Mouse (Mus musculus) E14TG2a.4 (cell line): Measurements from ENCODE around the gene Taf6l.

Experiments
- CTCF ChIP-seq: conservative IDR thresholded peaks from 2 replicates; pipeline ENCODE4 v1.5.1; 2014; ENCODE audit warnings: low read length
- NANOG ChIP-seq: IDR thresholded peaks from 2 replicates; pipeline ENCODE4 v1.6.1; 2014; ENCODE audit warnings: borderline replicate concordance, low read length, mixed read lengths
- POU5F1 ChIP-seq: IDR thresholded peaks from 2 replicates; pipeline ENCODE4 v1.6.1; 2014; ENCODE audit warnings: low read length, borderline replicate concordance

DNA sequence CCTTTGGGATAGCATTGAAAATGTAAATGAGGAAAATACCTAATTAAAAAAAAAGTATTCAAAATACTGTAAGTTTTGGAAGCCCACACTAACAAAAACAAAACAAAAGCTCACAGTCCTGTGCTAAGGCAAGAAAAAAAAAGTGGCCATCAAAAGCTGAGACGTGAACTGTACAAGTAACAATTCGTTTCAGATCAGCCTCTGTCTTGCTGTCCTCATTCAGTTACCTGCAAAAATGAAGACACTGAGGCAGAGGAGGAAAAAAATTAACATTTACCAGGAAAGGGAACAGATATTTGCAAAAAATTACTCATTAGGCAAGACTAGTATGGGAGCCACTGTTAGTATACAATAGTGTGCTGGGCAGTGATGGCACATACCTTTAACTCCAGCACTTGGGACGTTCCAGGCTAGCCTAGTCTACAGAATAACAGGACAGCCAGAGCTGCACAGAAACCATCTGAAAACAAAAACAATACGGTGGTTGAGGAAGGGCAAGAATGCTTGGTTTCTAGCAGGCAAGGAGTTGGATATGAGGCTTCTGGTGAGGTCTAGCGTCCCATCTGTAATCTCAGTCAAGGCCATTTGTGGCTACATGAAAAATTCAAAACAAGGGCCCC is 58.6 kb downstream of the Taf6l start:
- TF ChIP-seq CTCF, result no peak
- TF ChIP-seq NANOG, result no peak
- TF ChIP-seq POU5F1, result no peak
